Mouse (Mus musculus) liver, postnatal 0 days (tissue): ENCODE results near the gene Nt5m. TPM values are rescaled to one million over a fixed set of nuclear protein-coding genes. Genes with fewer than 3 reads are reported as not detected.
"Not testable (repeated sequence)": the region's sequence is repeated elsewhere in the genome, so short reads cannot be mapped to it uniquely, and the experiment has no call there.

Experiments
- ATAC-seq: fragments of 200-750 bp; cut with Nextera tagmentation; 2 replicates; pipeline ENCODE4 v1.8.0; 2017; ENCODE audit warnings: mild to moderate bottlenecking, moderate library complexity
- DNase-seq: peaks from one replicate; pipeline ENCODE4 v3.0.0-alpha.2; 2016
- H3K27ac ChIP-seq: fragments of 300-500 bp; sonication (generic); 2 replicates; pipeline ENCODE4 v1.5.1; 2014; ENCODE audit warnings: antibody characterized with exemption, moderate library complexity, mild to moderate bottlenecking, low read depth
- H3K27me3 ChIP-seq: fragments of 300-500 bp; sonication (generic); 2 replicates; pipeline ENCODE4 v1.6.1; 2014; ENCODE audit warnings: low read length, control low read depth, mixed read lengths; ENCODE audit not compliant: insufficient read depth
- H3K36me3 ChIP-seq: fragments of 300-500 bp; sonication (generic); replicated peaks from 2 replicates; pipeline ENCODE4 v1.6.1; 2014; ENCODE audit warnings: mild to moderate bottlenecking, control low read depth, low read length, moderate library complexity, mixed read lengths; ENCODE audit not compliant: insufficient read depth
- H3K4me1 ChIP-seq: fragments of 300-500 bp; sonication (generic); 2 replicates; pipeline ENCODE4 v1.6.1; 2014; ENCODE audit warnings: antibody characterized with exemption, mild to moderate bottlenecking, control low read depth; ENCODE audit not compliant: insufficient read depth
- H3K4me2 ChIP-seq: fragments of 300-500 bp; sonication (generic); 2 replicates; pipeline ENCODE4 v1.6.1; 2014; ENCODE audit warnings: low read depth, mild to moderate bottlenecking, low read length, moderate library complexity, mixed read lengths
- H3K4me3 ChIP-seq: fragments of 300-500 bp; sonication (generic); 2 replicates; pipeline ENCODE4 v1.5.1; 2014; ENCODE audit warnings: low read depth, low read length
- H3K9ac ChIP-seq: fragments of 300-500 bp; sonication (generic); replicated peaks from 2 replicates; pipeline ENCODE4 v1.6.1; 2014; ENCODE audit warnings: mild to moderate bottlenecking, moderate library complexity
- H3K9me3 ChIP-seq: fragments of 300-500 bp; sonication (generic); 2 replicates; pipeline ENCODE4 v1.6.1; 2016; ENCODE audit warnings: mild to moderate bottlenecking, control low read depth, low read length, mixed read lengths
- CTCF ChIP-seq: sonication (generic); IDR thresholded peaks from 2 replicates; pipeline ENCODE4 v1.5.1; 2016; ENCODE audit warnings: antibody characterized with exemption, low read depth
- EP300 ChIP-seq: IDR thresholded peaks from 2 replicates; pipeline ENCODE4 v1.6.1; 2016; ENCODE audit warnings: antibody characterized with exemption, low read depth, mild to moderate bottlenecking
- whole genome bisulfite sequencing: fragments of 180-500 bp; shearing (Covaris S2); extraction: QIAGEN DNeasy Blood & Tissue Kit; methylation state at CpG from one replicate; pipeline ENCODE4 v1.1.7; 2014; ENCODE audit not compliant: insufficient replicate concordance; 5-methylcytosine and 5-hydroxymethylcytosine counted together
- polyA plus RNA-seq: library from polyadenylated mRNA; unstranded; fragments of >200 nt; fragmentation: Nextera tagmentation; extraction: Ambion mirVana; gene quantifications from 2 replicates; pipeline ENCODE4 v1.2.1, GENCODE M21; 2015

Gene Nt5m
- polyA plus RNA-seq, 1 experiment from 2014 or later, result 16.0 TPM

DNA sequence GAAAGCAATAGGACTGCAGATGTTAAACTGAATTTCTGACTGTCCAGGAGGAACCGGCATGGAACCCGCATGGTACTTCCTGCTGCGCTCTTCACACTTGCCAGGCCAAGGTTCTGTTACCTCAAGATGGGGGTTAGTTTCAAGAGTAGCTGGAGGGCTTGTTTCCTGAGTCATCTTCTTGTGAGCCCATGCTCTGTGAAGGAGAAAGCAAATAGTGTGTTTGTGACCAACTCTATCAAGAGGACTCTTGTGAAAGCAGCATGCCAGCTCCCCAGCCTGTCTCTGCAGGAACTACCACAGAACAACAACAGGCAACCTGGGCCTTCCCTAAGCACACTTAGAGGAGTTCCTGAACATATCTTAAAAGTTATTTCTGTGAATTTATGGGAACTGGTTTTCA is 21.3 kb upstream of the Nt5m start:
- WGBS, result 98% methylated on average over 3 of the region's 3 CpGs
- no peak for TF ChIP-seq EP300
- no peak for TF ChIP-seq CTCF

DNA sequence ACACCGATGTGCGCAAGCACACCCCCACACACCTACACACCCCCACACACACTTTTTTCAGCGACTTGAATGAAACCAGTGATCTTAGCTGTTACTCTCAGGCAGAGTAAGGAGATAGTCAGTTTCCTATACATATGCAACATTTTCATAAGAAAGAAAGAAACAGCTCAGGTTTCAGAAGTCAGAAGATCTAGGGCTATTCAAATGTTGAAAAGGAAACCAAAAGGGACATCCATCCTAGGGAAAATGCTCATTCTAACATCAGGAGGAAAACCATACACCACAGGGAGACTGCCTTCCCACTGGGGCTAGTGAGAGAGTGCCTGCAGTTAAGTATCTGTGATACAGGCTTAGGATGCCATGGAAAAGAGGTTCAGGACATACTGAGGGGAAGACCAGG is 17.6 kb upstream of the Nt5m start:
- no peaks in the 10 kb centered on the region for H3K4me1 ChIP-seq
- ATAC-seq (no peak), DNase-seq (no peak)
- H3K36me3 ChIP-seq, result peaks cover 87% of the 10 kb centered on the region
- no peak overlapping the region for H3K4me2 ChIP-seq
- 88% methylated on average over 3 of the region's 3 CpGs for WGBS
- no peak overlapping the region for H3K9ac ChIP-seq
- H3K27me3 ChIP-seq, result no peaks in the 10 kb centered on the region
- no peak overlapping the region for H3K4me3 ChIP-seq
- H3K27ac ChIP-seq, result no peak overlapping the region
- TF ChIP-seq EP300 (no peak), CTCF (no peak)
- H3K9me3 ChIP-seq, result no peaks in the 10 kb centered on the region

More for the DNA sequence above, 21.3 kb upstream of the Nt5m start:
- peaks cover 9% of the 10 kb centered on the region for H3K4me1 ChIP-seq
- ATAC-seq (no peak), DNase-seq (no peak)
- H3K27ac ChIP-seq, result no peak overlapping the region
- H3K36me3 ChIP-seq, result peaks cover 55% of the 10 kb centered on the region
- no peak overlapping the region for H3K4me3 ChIP-seq
- H3K9ac ChIP-seq, result no peak overlapping the region
- H3K9me3 ChIP-seq, result no peaks in the 10 kb centered on the region
- no peak overlapping the region for H3K4me2 ChIP-seq
- no peaks in the 10 kb centered on the region for H3K27me3 ChIP-seq

DNA sequence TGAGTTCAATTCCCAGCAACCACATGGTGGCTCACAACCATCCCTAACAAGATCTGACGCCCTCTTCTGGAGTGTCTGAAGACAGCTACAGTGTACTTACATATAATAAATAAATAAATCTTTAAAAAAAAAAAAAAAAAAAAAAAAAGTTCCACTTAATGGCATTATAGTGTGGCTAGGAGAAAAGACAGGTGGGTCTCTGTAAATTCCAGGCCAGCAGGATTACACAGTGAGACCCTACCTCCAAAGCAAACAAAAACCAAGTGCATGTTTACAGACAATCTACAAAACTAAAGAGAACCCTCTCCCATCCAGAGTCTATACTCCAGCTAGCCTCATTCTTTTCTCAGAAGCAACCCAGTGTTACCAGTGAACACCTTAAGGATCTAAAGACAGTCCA is 1.5 kb upstream of the Nt5m start:
- no CpG with 5 or more reads among the region's 1 CpGs for WGBS
- Histone ChIP-seq H3K4me2 (peak overlapping the region; percentile 85), H3K4me1 (peaks cover 19% of the 10 kb centered on the region), H3K36me3 (peaks cover 18% of the 10 kb centered on the region)
- not testable (repeated sequence) for H3K27me3 ChIP-seq, DNase-seq, H3K9me3 ChIP-seq, H3K27ac ChIP-seq, H3K9ac ChIP-seq, H3K4me3 ChIP-seq, ATAC-seq

DNA sequence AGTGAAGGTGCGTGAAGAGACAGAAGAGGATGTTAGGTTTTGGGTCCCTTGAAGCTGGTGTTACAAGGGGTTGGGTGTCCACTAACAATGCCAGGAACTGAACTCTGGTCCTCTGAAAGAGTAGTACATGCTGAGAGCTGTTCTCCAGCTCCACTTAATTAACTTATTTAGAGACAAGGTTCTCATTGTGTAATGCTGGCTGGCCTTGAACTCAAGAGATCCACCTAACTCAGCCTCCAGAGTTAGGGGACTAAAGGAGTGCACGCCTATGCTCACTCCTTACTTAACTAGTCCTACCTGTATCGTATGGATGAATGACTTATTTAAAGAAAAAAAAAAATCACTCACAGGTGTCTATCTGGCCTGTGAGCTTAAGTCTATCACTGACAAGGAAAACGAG is 821 bp upstream of the Nt5m start:
- WGBS, result 50% methylated on average over 4 of the region's 4 CpGs
- peak overlapping the region; percentile 77 for H3K4me3 ChIP-seq
- H3K27ac ChIP-seq, result peak overlapping the region; percentile 96
- ATAC-seq (no peak), DNase-seq (no peak)
- no peaks in the 10 kb centered on the region for H3K9me3 ChIP-seq
- H3K36me3 ChIP-seq, result peaks cover 20% of the 10 kb centered on the region
- no peak for TF ChIP-seq CTCF
- no peak for TF ChIP-seq EP300
- peaks cover 19% of the 10 kb centered on the region for H3K4me1 ChIP-seq
- H3K27me3 ChIP-seq, result no peaks in the 10 kb centered on the region
- H3K4me2 ChIP-seq, result peak overlapping the region; percentile 85
- peak overlapping the region; percentile 86 for H3K9ac ChIP-seq

DNA sequence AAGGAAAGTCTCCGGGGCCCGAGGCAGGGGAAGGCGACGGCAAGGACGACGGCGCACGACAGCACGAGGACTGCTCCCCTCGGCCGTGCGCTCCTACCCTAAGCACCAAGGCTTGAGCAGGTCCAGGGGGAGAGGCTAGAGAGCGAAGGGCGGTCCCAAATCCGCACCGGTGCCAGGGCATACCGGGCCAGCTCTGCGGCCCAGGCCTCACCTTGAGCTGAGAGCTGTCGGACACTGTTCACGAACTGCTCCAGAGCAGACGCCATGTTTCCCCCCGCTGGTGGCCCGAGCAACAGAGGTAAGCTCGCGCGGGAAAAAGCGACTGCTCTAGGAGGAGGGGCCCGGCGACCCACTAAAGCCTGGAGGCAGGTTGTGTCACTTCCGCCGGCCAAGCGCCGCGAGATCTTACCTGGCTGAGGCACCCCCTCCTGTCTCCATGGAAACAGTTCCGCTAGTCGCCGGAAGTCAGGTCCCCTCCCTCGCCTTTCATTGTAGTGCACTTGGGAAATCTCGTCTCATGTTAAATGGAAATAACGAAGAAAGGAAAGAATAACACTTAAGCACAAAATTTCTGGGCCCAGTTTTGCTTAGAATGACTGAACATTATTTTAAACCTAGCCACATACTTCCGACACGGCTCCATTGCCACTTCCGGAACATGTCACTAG is 346 bp downstream of the Nt5m start, which contains the start of gene Cops3:
Gene Cops3 (minus strand): TSS at position 380 of the 668 bp plus-strand sequence.
- H3K4me2 ChIP-seq, result peak within 1 kb of the TSS; percentile 85
- WGBS, result under 1% methylated on average over 42 of the region's 43 CpGs
- peak within 1 kb of the TSS; percentile 86 for H3K9ac ChIP-seq
- peaks cover 19% of the 10 kb centered on the region for H3K4me1 ChIP-seq
- H3K27ac ChIP-seq, result peak within 1 kb of the TSS; percentile 96
- peak within 1 kb of the TSS; percentile 77 for H3K4me3 ChIP-seq
- TF ChIP-seq EP300 (no peak; the same call in none of the 2 replicates), CTCF (no peak)
- no peaks in the 10 kb centered on the region for H3K27me3 ChIP-seq
- H3K36me3 ChIP-seq, result peaks cover 14% of the 10 kb centered on the region
- ATAC-seq (peak; percentile 95), DNase-seq (peak; percentile 95)
- H3K9me3 ChIP-seq, result no peaks in the 10 kb centered on the region

DNA sequence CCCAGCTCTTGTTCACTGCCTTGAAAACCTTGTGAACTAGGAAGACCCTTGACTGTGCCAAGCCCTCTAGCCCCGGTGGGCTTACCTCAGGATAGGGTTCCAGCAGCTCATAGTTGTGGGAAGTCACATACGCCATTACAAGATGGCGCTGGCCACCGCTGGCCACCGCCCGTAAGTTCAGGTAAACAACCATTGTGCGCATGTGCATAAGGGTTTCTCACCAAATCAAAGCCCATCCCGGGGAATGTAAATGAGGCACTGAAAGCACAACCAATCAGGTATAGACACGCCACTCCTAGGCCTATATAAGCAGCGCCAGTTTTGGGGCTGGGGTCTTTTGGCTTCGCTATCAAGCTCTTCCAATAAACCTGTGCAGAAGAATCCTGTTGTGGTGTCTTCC is 7.1 kb downstream of the Nt5m start:
- DNase-seq, result no peak
- no peak for ATAC-seq
- Histone ChIP-seq H3K4me2 (no peak overlapping the region), H3K27ac (no peak overlapping the region), H3K36me3 (0 out of 2 replicates have a peak, but pooled peaks cover 3% of the 10 kb centered on the region), H3K27me3 (no peaks in the 10 kb centered on the region), H3K4me3 (no peak overlapping the region), H3K9ac (no peak overlapping the region), H3K9me3 (no peaks in the 10 kb centered on the region), H3K4me1 (peaks cover 20% of the 10 kb centered on the region)
- 93% methylated on average over 11 of the region's 11 CpGs for whole genome bisulfite sequencing
- TF ChIP-seq EP300, result no peak
- TF ChIP-seq CTCF, result no peak
